Mouse (Mus musculus) bone marrow, adult 2 months (tissue): ENCODE data around the gene Slc26a10.

ENCODE experiments used
- CTCF ChIP-seq: fragments of 200-500 bp; IDR thresholded peaks from 2 replicates; pipeline ENCODE4 v1.5.1; 2011; ENCODE audit warnings: low read length, control low read depth; ENCODE audit not compliant: control insufficient read depth, insufficient read depth
- POLR2A ChIP-seq: fragments of 200-500 bp; IDR thresholded peaks from 2 replicates; pipeline ENCODE4 v1.6.1; 2011; ENCODE audit warnings: low read depth, mild to moderate bottlenecking, control low read depth, low read length, borderline replicate concordance; ENCODE audit not compliant: control insufficient read depth

GRCm38 (mm10) chr10:127196392-127196791, 15.9 kb upstream of the Slc26a10 start:
- no peak for TF ChIP-seq POLR2A
- TF ChIP-seq CTCF: no peak
